In the genomic region with DNA sequence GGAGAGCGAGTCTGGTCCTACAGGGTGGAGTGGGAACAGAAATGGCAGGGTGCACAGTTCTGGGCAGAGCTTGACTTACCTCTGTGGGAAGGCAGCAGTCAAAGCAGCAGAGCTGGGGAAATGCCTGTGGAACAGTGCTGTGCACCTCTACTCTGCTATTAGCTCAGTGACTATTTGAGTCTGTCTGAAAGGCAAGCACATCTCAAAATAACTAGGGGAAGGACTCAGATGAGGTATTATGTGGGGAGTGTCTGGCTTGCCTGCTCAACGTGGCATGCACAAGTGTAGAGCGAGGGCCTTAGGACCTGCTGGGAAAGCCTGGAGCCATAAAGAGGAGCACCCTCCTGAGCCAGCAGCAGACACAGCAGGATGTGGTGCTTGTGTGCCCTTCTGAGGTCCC, we compare ENCODE assay signal across 21 mouse cellular contexts. TPM values are rescaled to one million over a fixed set of nuclear protein-coding genes. Genes with fewer than 3 reads are reported as not detected.
"Had no signal": no experiment of that assay in that cellular context is flagged by ENCODE, and none has a peak within 500 bp of the region (broad histone marks: within the 10 kb centered on the region; RNA-seq: fewer than 3 reads in every experiment).

No protein-coding gene starts in this region.

- H3K4me3 ChIP-seq: kidney, embryonic 15.5 days; left cerebral cortex, adult 2 months; liver, embryonic 13.5 days; neural tube, embryonic 12.5 days had no signal

- H3K9me3 ChIP-seq: kidney, embryonic 15.5 days; liver, embryonic 13.5 days; neural tube, embryonic 12.5 days had no signal

- DNase-seq: kidney, postnatal 10 days; kidney, postnatal 36 days; layer of hippocampus, postnatal 36 days; liver, embryonic 13.5 days; lung, adult 2 months; lung, postnatal 14 days; lung, postnatal 4 days; midbrain, embryonic 14.5 days; thymus, adult 2 months; thymus, postnatal 14 days; thymus, postnatal 4 days had no signal

- H3K27me3 ChIP-seq: kidney, embryonic 15.5 days; liver, embryonic 13.5 days; neural tube, embryonic 12.5 days had no signal

- H3K4me2 ChIP-seq: kidney, embryonic 15.5 days; liver, embryonic 13.5 days; midbrain, embryonic 11.5 days; neural tube, embryonic 12.5 days had no signal

- H3K9ac ChIP-seq: kidney, embryonic 15.5 days; liver, embryonic 13.5 days; neural tube, embryonic 12.5 days had no signal

- H3K4me1 ChIP-seq: liver, embryonic 13.5 days; neural tube, embryonic 12.5 days had no signal

- H3K27ac ChIP-seq: kidney, embryonic 15.5 days; left cerebral cortex, adult 2 months; liver, embryonic 13.5 days; neural tube, embryonic 12.5 days; stomach, postnatal 0 days had no signal

RNA-seq across cellular contexts. Expression of a gene that starts 32.9 kb away (rescaled TPM):
- polyA plus RNA-seq: kidney, embryonic 15.5 days; limb, embryonic 11.5 days; liver, adult 2 months; liver, embryonic 13.5 days; liver, embryonic 16.5 days; lung, adult 2 months; lung, embryonic 16.5 days; midbrain, embryonic 11.5 days; midbrain, embryonic 14.5 days; stomach, embryonic 14.5 days; stomach, postnatal 0 days; thymus, adult 2 months had no signal
